17 mouse cellular contexts compared by ENCODE assay signal in the genomic region with DNA sequence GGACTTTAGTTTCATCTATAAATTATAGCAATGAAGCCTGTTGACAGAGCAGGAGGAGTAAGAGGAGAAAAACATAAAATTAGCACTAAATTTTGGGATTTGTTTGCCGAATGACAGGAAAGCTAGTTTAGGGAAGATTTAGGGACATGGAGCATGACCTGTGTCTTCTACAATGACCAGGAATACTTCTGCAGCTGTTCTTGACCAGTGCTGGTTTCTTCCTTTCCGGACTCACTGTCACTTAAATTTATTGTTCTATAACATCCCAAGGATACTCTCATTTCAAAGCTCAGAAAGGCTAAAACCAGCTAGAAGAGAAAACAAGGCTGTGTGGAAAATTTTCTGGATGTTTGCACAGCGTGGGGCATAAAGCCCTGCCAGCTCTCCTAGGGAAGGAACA.
"Had no signal": no experiment of that assay in that cellular context is flagged by ENCODE, and none has a peak within 500 bp of the region (broad histone marks: within the 10 kb centered on the region; RNA-seq: fewer than 3 reads in every experiment).

No protein-coding gene starts in this region.

- H3K4me1 ChIP-seq: liver, embryonic 13.5 days; midbrain, embryonic 12.5 days; neural tube, embryonic 13.5 days; stomach, embryonic 15.5 days had no signal

- H3K27me3 ChIP-seq: liver, embryonic 13.5 days; midbrain, embryonic 12.5 days; neural tube, embryonic 13.5 days; stomach, embryonic 15.5 days had no signal

- H3K4me3 ChIP-seq: left cerebral cortex, adult 2 months; liver, embryonic 13.5 days; midbrain, embryonic 12.5 days; myocyte; neural tube, embryonic 13.5 days; stomach, embryonic 15.5 days had no signal

- H3K36me3 ChIP-seq: liver, embryonic 13.5 days; midbrain, embryonic 12.5 days; neural tube, embryonic 13.5 days; stomach, embryonic 15.5 days had no signal

- H3K4me2 ChIP-seq: liver, embryonic 13.5 days; midbrain, embryonic 12.5 days; neural tube, embryonic 13.5 days; stomach, embryonic 15.5 days had no signal

- DNase-seq: kidney, postnatal 10 days; layer of hippocampus, postnatal 36 days; liver, embryonic 13.5 days; lung, adult 2 months; lung, postnatal 14 days; lung, postnatal 4 days; retina, postnatal 1 day; right cerebral cortex, postnatal 25 days; spleen, adult 18-20 months; thymus, postnatal 25 days had no signal

- H3K27ac ChIP-seq: left cerebral cortex, adult 2 months; liver, embryonic 13.5 days; midbrain, embryonic 12.5 days; neural tube, embryonic 13.5 days; stomach, embryonic 15.5 days had no signal

- ATAC-seq: intestine, postnatal 0 days; midbrain, embryonic 16.5 days had no signal

- H3K9ac ChIP-seq: liver, embryonic 13.5 days; midbrain, embryonic 12.5 days; neural tube, embryonic 13.5 days; stomach, embryonic 15.5 days had no signal

- H3K9me3 ChIP-seq: liver, embryonic 13.5 days; midbrain, embryonic 12.5 days; neural tube, embryonic 13.5 days; stomach, embryonic 15.5 days had no signal
